In genomic region chr8:54956787-54957186, GRCm38 (mm10) we compare ENCODE assay signal across 16 mouse cellular contexts. TPM values are rescaled to one million over a fixed set of nuclear protein-coding genes. Genes with fewer than 3 reads are reported as not detected.
DNase-seq lines count a peak whose midpoint lies in the region; ATAC-seq and TF ChIP-seq lines count a peak whose summit lies in the region.
"Had no signal": no experiment of that assay in that cellular context is flagged by ENCODE, and none has a peak within 500 bp of the region (broad histone marks: within the 10 kb centered on the region; RNA-seq: fewer than 3 reads in every experiment).

No protein-coding gene starts in this region.

- no peaks in the 10 kb centered on the region for H3K9me3 ChIP-seq in hindbrain, embryonic 11.5 days (ENCODE audit: control insufficient read depth, low read length)
- no peaks in the 10 kb centered on the region for H3K9me3 ChIP-seq in hindbrain, embryonic 10.5 days
- no peaks in the 10 kb centered on the region for H3K9me3 ChIP-seq in hindbrain, embryonic 12.5 days (replicated peaks)
- H3K9me3 ChIP-seq in midbrain, embryonic 15.5 days: no peaks in the 10 kb centered on the region
- H3K9me3 ChIP-seq: G1E had no signal

- no peaks in the 10 kb centered on the region for H3K27me3 ChIP-seq in hindbrain, embryonic 11.5 days (ENCODE audit: control insufficient read depth, insufficient read depth, low read length)
- H3K27me3 ChIP-seq in hindbrain, embryonic 10.5 days (ENCODE audit: insufficient read depth, poor library complexity, severe bottlenecking): no peaks in the 10 kb centered on the region
- no peaks in the 10 kb centered on the region for H3K27me3 ChIP-seq in hindbrain, embryonic 12.5 days
- no peaks in the 10 kb centered on the region for H3K27me3 ChIP-seq in midbrain, embryonic 15.5 days (replicated peaks)

- H3K4me2 ChIP-seq in hindbrain, embryonic 11.5 days (replicated peaks; ENCODE audit: low read depth, low read length): no peak overlapping the region
- peak overlapping the region; percentile 40 for H3K4me2 ChIP-seq in hindbrain, embryonic 12.5 days (replicated peaks)
- H3K4me2 ChIP-seq in midbrain, embryonic 15.5 days: peak overlapping the region; percentile 55
- H3K4me2 ChIP-seq: lung, embryonic 14.5 days had no signal

- H3K36me3 ChIP-seq in hindbrain, embryonic 11.5 days (ENCODE audit: control insufficient read depth, insufficient read depth, low read length): no peaks in the 10 kb centered on the region
- H3K36me3 ChIP-seq in hindbrain, embryonic 10.5 days: no peaks in the 10 kb centered on the region
- H3K36me3 ChIP-seq in hindbrain, embryonic 12.5 days: no peaks in the 10 kb centered on the region
- H3K36me3 ChIP-seq in midbrain, embryonic 15.5 days (replicated peaks): no peaks in the 10 kb centered on the region
- H3K36me3 ChIP-seq: G1E had no signal

- 79% methylated on average over 3 of the region's 3 CpGs for WGBS in hindbrain, embryonic 11.5 days
- WGBS in hindbrain, embryonic 10.5 days: 85% methylated on average over 3 of the region's 3 CpGs
- WGBS in hindbrain, embryonic 12.5 days: 65% methylated on average over 3 of the region's 3 CpGs
- 31% methylated on average over 3 of the region's 3 CpGs for WGBS in midbrain, embryonic 15.5 days

- H3K4me3 ChIP-seq in hindbrain, embryonic 11.5 days (ENCODE audit: low read depth, low read length): peak overlapping the region; percentile 22; the same call in 1 of the 2 replicates
- H3K4me3 ChIP-seq in hindbrain, embryonic 10.5 days: no peak overlapping the region
- H3K4me3 ChIP-seq in hindbrain, embryonic 12.5 days: peak overlapping the region; percentile 27
- H3K4me3 ChIP-seq in midbrain, embryonic 15.5 days: peak overlapping the region; percentile 46
- no peak overlapping the region for H3K4me3 ChIP-seq in gastrocnemius, adult 2 months

- no peak for DNase-seq in hindbrain, embryonic 11.5 days (ENCODE audit: low spot score)
- DNase-seq in hindbrain, embryonic 10.5 days (ENCODE audit: low spot score): no peak
- DNase-seq in cerebellum, adult 9-10 months: peak; percentile 85
- no peak for DNase-seq in gastrocnemius, adult 2 months
- no peak for DNase-seq in heart, postnatal 10 days
- DNase-seq in right cerebral cortex, postnatal 10 days (ENCODE audit: low spot score in 2 of 2): no peak
- DNase-seq: embryo, embryonic 11 days; gastrocnemius, postnatal 25 days; kidney, postnatal 25 days; liver; lung, embryonic 14.5 days had no signal

- TF ChIP-seq CTCF in gastrocnemius, adult 2 months (IDR thresholded peaks at IDR 0.05): no peak

- no peak overlapping the region for H3K27ac ChIP-seq in hindbrain, embryonic 11.5 days (ENCODE audit: low read depth, low read length)
- no peak overlapping the region for H3K27ac ChIP-seq in hindbrain, embryonic 10.5 days
- H3K27ac ChIP-seq in hindbrain, embryonic 12.5 days: no peak overlapping the region
- H3K27ac ChIP-seq in midbrain, embryonic 15.5 days: peak overlapping the region; percentile 63; the same call in 1 of the 2 replicates
- no peak overlapping the region for H3K27ac ChIP-seq in gastrocnemius, adult 2 months

- no peaks in the 10 kb centered on the region; the same call in 1 of the 2 replicates for H3K4me1 ChIP-seq in hindbrain, embryonic 11.5 days (replicated peaks; ENCODE audit: control insufficient read depth, insufficient read depth, low read length)
- H3K4me1 ChIP-seq in hindbrain, embryonic 10.5 days (replicated peaks): peaks cover 5% of the 10 kb centered on the region; the same call in 1 of the 2 replicates
- H3K4me1 ChIP-seq in hindbrain, embryonic 12.5 days: 0 out of 2 replicates have a peak, but pooled peaks cover 2% of the 10 kb centered on the region
- peaks cover 16% of the 10 kb centered on the region for H3K4me1 ChIP-seq in midbrain, embryonic 15.5 days

- intact Hi-C loops in gastrocnemius, adult 2 months (cut with DNase I): no loop called here
- intact Hi-C loops in heart, postnatal 10 days (cut with DNase I): no loop called here

- H3K9ac ChIP-seq in hindbrain, embryonic 11.5 days (ENCODE audit: low read depth, low read length): no peak overlapping the region
- peak overlapping the region; percentile 18; the same call in 1 of the 2 replicates for H3K9ac ChIP-seq in hindbrain, embryonic 12.5 days
- peak overlapping the region; percentile 58 for H3K9ac ChIP-seq in midbrain, embryonic 15.5 days
- H3K9ac ChIP-seq: lung, embryonic 14.5 days had no signal

- ATAC-seq in hindbrain, embryonic 11.5 days (ENCODE audit: low FRiP score): no peak
- ATAC-seq in hindbrain, embryonic 12.5 days (ENCODE audit: low FRiP score): no peak
- ATAC-seq in midbrain, embryonic 15.5 days (replicated peaks): 0 out of 2 replicates have a peak, but pooled peaks have one; percentile 12

RNA-seq across cellular contexts. Expression of gene Gpm6a, which starts 2.1 kb away (rescaled TPM):
- 99.4 and 103 TPM in 2 replicates for polyA plus RNA-seq in hindbrain, embryonic 11.5 days (2014; fragmentation: Nextera tagmentation; extraction: Ambion mirVana)
- polyA plus RNA-seq in hindbrain, embryonic 10.5 days (2016; fragmentation: Nextera tagmentation; extraction: Ambion mirVana): 23.5 and 46.2 TPM in 2 replicates
- 144 and 157 TPM in 2 replicates for polyA plus RNA-seq in hindbrain, embryonic 12.5 days (2016; fragmentation: Nextera tagmentation; extraction: Ambion mirVana)
- 524 and 566 TPM in 2 replicates for polyA plus RNA-seq in midbrain, embryonic 15.5 days (2015; fragmentation: Nextera tagmentation; extraction: Ambion mirVana)
- under 1 TPM; 0.18 to 0.42 TPM for total RNA-seq in gastrocnemius, adult 2 months (2021)
- 10 to 100 TPM; 10.3 to 12.1 TPM for total RNA-seq in heart, postnatal 10 days (2021)
- total RNA-seq: G1E; megakaryocyte-erythroid progenitor cell, adult 5-6 weeks had no signal
- polyA plus RNA-seq: C2C12, G1E had no signal

Comparison
In these comparisons a context has a peak if more than half of its experiments do, and no peak if none do; other contexts are left out.
1. H3K4me3 ChIP-seq: peak in hindbrain, embryonic 11.5 days (single experiment), hindbrain, embryonic 12.5 days (single experiment) and midbrain, embryonic 15.5 days (single experiment); none in hindbrain, embryonic 10.5 days (single experiment) and gastrocnemius, adult 2 months (single experiment).